Mouse (Mus musculus) heart, adult 18-20 months (tissue): ENCODE measurements around the gene Fign. TPM values are rescaled to one million over a fixed set of nuclear protein-coding genes. Genes with fewer than 3 reads are reported as not detected.

Experiments used
- DNase-seq, 2 experiments: peaks; one replicate each; pipeline ENCODE4 v3.0.0; 2021 to 2022; ENCODE audit warnings: mixed read lengths in 1 of 2
- long read RNA-seq, 2 experiments: library from polyadenylated mRNA; stranded (forward); transcript quantifications; one replicate each; pipeline ENCODE4 v2.0.0; 2021
- total RNA-seq, 2 experiments: library from RNA; stranded (reverse); gene quantifications; 2 replicates each; pipeline ENCODE4 v1.2.3; 2021

Gene Fign
- 1 to 10 TPM; 6.3 to 9.1 TPM for total RNA-seq
- long read RNA-seq, experiment 1, result 0 reads
- long read RNA-seq, experiment 2, result 0 reads

- DNase-seq, result peak; percentile 85 to 87
Measured at GRCm38 (mm10) chr2:64097937-64098617, at the start of gene Fign. Gene Fign (minus strand): TSS chr2:64098038.

GRCm38 (mm10) chr2:64133597-64133996 lies 35.8 kb upstream of the Fign start:
- no peak for DNase-seq

GRCm38 (mm10) chr2:64120495-64120894 lies 22.7 kb upstream of the Fign start:
- DNase-seq, result no peak

GRCm38 (mm10) chr2:64116613-64117012 lies 18.8 kb upstream of the Fign start:
- DNase-seq, result no peak

GRCm38 (mm10) chr2:64111133-64111532 lies 13.3 kb upstream of the Fign start:
- DNase-seq, result no peak

- no peak for DNase-seq
Measured at GRCm38 (mm10) chr2:64109860-64110259, 12.0 kb upstream of the Fign start.

GRCm38 (mm10) chr2:64108040-64108439 lies 10.2 kb upstream of the Fign start:
- DNase-seq, result no peak

- peak in 1 of 2 experiments; percentile 52 for DNase-seq
Measured at GRCm38 (mm10) chr2:64098618-64099320, 931 bp upstream of the Fign start.

GRCm38 (mm10) chr2:64096721-64097411 lies 972 bp downstream of the Fign start:
- DNase-seq, result peak in 1 of 2 experiments; percentile 35

GRCm38 (mm10) chr2:64096176-64096575 lies 1.7 kb downstream of the Fign start:
- DNase-seq, result no peak

GRCm38 (mm10) chr2:64095561-64095960 lies 2.3 kb downstream of the Fign start:
- peak in 1 of 2 experiments; percentile 44 for DNase-seq

GRCm38 (mm10) chr2:64093087-64093486 lies 4.8 kb downstream of the Fign start:
- peak in 1 of 2 experiments; percentile 26 for DNase-seq

- peak in 1 of 2 experiments; percentile 0 for DNase-seq
Measured at GRCm38 (mm10) chr2:64083853-64084427, 13.9 kb downstream of the Fign start.

- DNase-seq, result no peak
Measured at GRCm38 (mm10) chr2:64079765-64080164, 18.1 kb downstream of the Fign start.

- no peak for DNase-seq
Measured at GRCm38 (mm10) chr2:64078551-64078950, 19.3 kb downstream of the Fign start.

GRCm38 (mm10) chr2:64077846-64078245 lies 20.0 kb downstream of the Fign start:
- DNase-seq, result no peak

GRCm38 (mm10) chr2:64075873-64076272 lies 22.0 kb downstream of the Fign start:
- no peak for DNase-seq

GRCm38 (mm10) chr2:64074602-64075389 lies 23.0 kb downstream of the Fign start:
- DNase-seq, result no peak

- DNase-seq, result no peak
Measured at GRCm38 (mm10) chr2:64072158-64072557, 25.7 kb downstream of the Fign start.

- peak; percentile 49 to 74 for DNase-seq
Measured at GRCm38 (mm10) chr2:64069950-64070695, 27.7 kb downstream of the Fign start.

- DNase-seq, result no peak
Measured at GRCm38 (mm10) chr2:64065511-64065910, 32.3 kb downstream of the Fign start.
